Mouse (Mus musculus) C3H10T1/2 (cell line): ENCODE results near the gene Gm428. TPM values are rescaled to one million over a fixed set of nuclear protein-coding genes. Genes with fewer than 3 reads are reported as not detected.

Experiments
- polyA plus RNA-seq, 2 experiments: library from polyadenylated mRNA; unstranded; fragments of >200 nt; fragmentation: generic; extraction: Trizol; gene quantifications; one replicate each; pipeline ENCODE4 v1.2.1; 2012; ENCODE audit warnings: missing spikeins in 2 of 2

Gene Gm428
- not detected for polyA plus RNA-seq

GRCm38 (mm10) chr4:73683216-73683615 is at the start of gene Gm428:
Gene Gm428, plus strand, starts transcription at chr4:73683516.

GRCm38 (mm10) chr4:73637821-73638220 is 45.5 kb upstream of the Gm428 start, which contains the start of gene Gm11236:
Gene Gm11236, plus strand, starts transcription at chr4:73638121.

GRCm38 (mm10) chr4:73668054-73668453 is 15.3 kb upstream of the Gm428 start, which contains the start of gene Gm11239:
Gene Gm11239, plus strand, starts transcription at chr4:73668354.

Other genes with a start within 250 kb of the Gm428 start
- gene Gm11238, start 75.6 kb upstream of the Gm428 start, polyA plus RNA-seq, result not detected
- not detected for gene Gm11237, start 60.5 kb upstream of the Gm428 start, polyA plus RNA-seq
- not detected for gene Gm11236, start 45.4 kb upstream of the Gm428 start, polyA plus RNA-seq
- not detected for gene Gm11239, start 15.2 kb upstream of the Gm428 start, polyA plus RNA-seq
- not detected for gene Rasef, start 107.5 kb downstream of the Gm428 start, polyA plus RNA-seq
- not detected for gene Gm11758, start 192.8 kb downstream of the Gm428 start, polyA plus RNA-seq
- not detected for gene Gm11757, start 207.6 kb downstream of the Gm428 start, polyA plus RNA-seq
- not detected for gene Gm13871, start 222.4 kb downstream of the Gm428 start, polyA plus RNA-seq
- not detected for gene Gm11756, start 237.2 kb downstream of the Gm428 start, polyA plus RNA-seq